Mouse (Mus musculus) hindbrain, embryonic 14.5 days (tissue): ENCODE data around the gene Rap1gap2. TPM values are rescaled to one million over a fixed set of nuclear protein-coding genes. Genes with fewer than 3 reads are reported as not detected.

ENCODE experiments used
- ATAC-seq: fragments of 200-750 bp; cut with Nextera tagmentation; 2 replicates; pipeline ENCODE4 v1.8.0; 2017; ENCODE audit warnings: moderate number of reproducible peaks, mild to moderate bottlenecking, moderate TSS enrichment, moderate library complexity; ENCODE audit not compliant: low FRiP score
- DNase-seq: peaks from one replicate; pipeline ENCODE4 v3.0.0-alpha.2; 2015; ENCODE audit warnings: low spot score
- H3K27ac ChIP-seq: fragments of 300-500 bp; sonication (generic); 2 replicates; pipeline ENCODE4 v1.5.1; 2014; ENCODE audit warnings: mild to moderate bottlenecking, moderate library complexity
- H3K27me3 ChIP-seq: fragments of 300-500 bp; sonication (generic); 2 replicates; pipeline ENCODE4 v1.6.1; 2014; ENCODE audit warnings: mild to moderate bottlenecking, low read length, mixed read lengths; ENCODE audit not compliant: control insufficient read depth, insufficient read depth
- H3K36me3 ChIP-seq: fragments of 300-500 bp; sonication (generic); replicated peaks from 2 replicates; pipeline ENCODE4 v1.6.1; 2014; ENCODE audit not compliant: control insufficient read depth, insufficient read depth
- H3K4me1 ChIP-seq: fragments of 300-500 bp; sonication (generic); replicated peaks from 2 replicates; pipeline ENCODE4 v1.6.1; 2014; ENCODE audit warnings: antibody characterized with exemption, low read length, mixed read lengths; ENCODE audit not compliant: control insufficient read depth, insufficient read depth
- H3K4me2 ChIP-seq: fragments of 300-500 bp; sonication (generic); replicated peaks from 2 replicates; pipeline ENCODE4 v1.6.1; 2014; ENCODE audit warnings: mild to moderate bottlenecking, moderate library complexity
- H3K4me3 ChIP-seq: fragments of 300-500 bp; sonication (generic); replicated peaks from 2 replicates; pipeline ENCODE4 v1.5.1; 2014; ENCODE audit warnings: mild to moderate bottlenecking, low read length
- H3K9ac ChIP-seq: fragments of 300-500 bp; sonication (generic); 2 replicates; pipeline ENCODE4 v1.6.1; 2014
- H3K9me3 ChIP-seq: fragments of 300-500 bp; sonication (generic); 2 replicates; pipeline ENCODE4 v1.6.1; 2016; ENCODE audit warnings: low read length; ENCODE audit not compliant: control insufficient read depth
- WGBS: fragments of 180-500 bp; shearing (Covaris S2); extraction: QIAGEN DNeasy Blood & Tissue Kit; methylation state at CpG from one replicate; pipeline ENCODE4 v1.1.7; 2014; 5-methylcytosine and 5-hydroxymethylcytosine counted together
- polyA plus RNA-seq: library from polyadenylated mRNA; unstranded; fragments of >200 nt; fragmentation: Nextera tagmentation; extraction: Ambion mirVana; gene quantifications from 2 replicates; pipeline ENCODE4 v1.2.1, GENCODE M21; 2014

The Rap1gap2 gene
- polyA plus RNA-seq, 1 experiment from 2014 or later, result 11.2 TPM

DNA sequence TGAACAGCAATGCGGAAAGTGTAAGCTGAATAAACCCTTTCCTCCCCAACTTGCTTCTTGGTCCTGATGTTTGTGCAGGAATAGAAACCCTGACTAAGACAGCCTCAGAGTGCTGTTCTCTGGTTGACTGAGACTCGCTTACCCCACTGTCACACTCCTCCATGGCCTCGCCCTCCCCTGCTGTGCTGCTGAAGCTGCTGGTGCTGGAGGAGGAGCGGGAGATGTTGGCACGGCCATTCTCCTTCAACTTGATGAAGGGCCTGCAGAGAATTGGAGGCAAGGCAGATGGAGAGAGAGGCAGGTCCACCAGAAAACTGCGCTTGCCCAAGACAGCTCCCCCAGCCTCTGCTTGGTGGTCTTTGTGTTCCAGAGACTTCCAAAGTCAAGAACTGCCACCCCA lies 217.8 kb downstream of the Rap1gap2 start:
- no peaks in the 10 kb centered on the region for H3K4me1 ChIP-seq
- DNase-seq, result no peak
- no peak overlapping the region for H3K4me2 ChIP-seq
- no peak overlapping the region for H3K4me3 ChIP-seq
- no peaks in the 10 kb centered on the region for H3K27me3 ChIP-seq
- H3K36me3 ChIP-seq, result peaks cover 16% of the 10 kb centered on the region; the same call in 1 of the 2 replicates
- no peaks in the 10 kb centered on the region for H3K9me3 ChIP-seq
- no peak overlapping the region for H3K27ac ChIP-seq
- no peak overlapping the region for H3K9ac ChIP-seq
- ATAC-seq, result no peak
- WGBS, result 77% methylated on average over 6 of the region's 6 CpGs

DNA sequence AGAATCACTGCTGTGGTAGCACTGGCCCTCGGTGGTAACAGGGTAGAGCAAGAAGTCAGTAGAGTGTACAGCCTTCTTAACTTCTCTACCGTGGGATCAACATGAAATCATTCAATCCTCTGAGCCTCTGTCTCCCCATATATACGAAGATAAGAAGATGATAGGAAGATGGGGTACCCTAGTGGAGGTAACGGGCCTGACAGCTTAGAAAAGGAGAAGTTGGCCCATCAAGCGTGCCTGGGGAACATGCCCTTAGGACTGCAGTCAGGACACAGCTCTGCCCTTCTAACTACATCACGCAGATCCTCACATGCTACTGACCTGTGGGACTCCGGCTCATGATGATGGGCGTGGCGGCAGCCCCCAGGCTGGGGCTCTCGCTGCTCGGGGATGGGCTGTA lies 218.8 kb downstream of the Rap1gap2 start:
- no peak for ATAC-seq
- 89% methylated on average over 11 of the region's 11 CpGs for WGBS
- H3K36me3 ChIP-seq, result peaks cover 20% of the 10 kb centered on the region; the same call in 1 of the 2 replicates
- H3K9me3 ChIP-seq, result no peaks in the 10 kb centered on the region
- H3K4me2 ChIP-seq, result no peak overlapping the region
- DNase-seq, result no peak
- no peak overlapping the region for H3K27ac ChIP-seq
- H3K4me1 ChIP-seq, result no peaks in the 10 kb centered on the region
- no peaks in the 10 kb centered on the region for H3K27me3 ChIP-seq
- no peak overlapping the region for H3K9ac ChIP-seq
- H3K4me3 ChIP-seq, result no peak overlapping the region

DNA sequence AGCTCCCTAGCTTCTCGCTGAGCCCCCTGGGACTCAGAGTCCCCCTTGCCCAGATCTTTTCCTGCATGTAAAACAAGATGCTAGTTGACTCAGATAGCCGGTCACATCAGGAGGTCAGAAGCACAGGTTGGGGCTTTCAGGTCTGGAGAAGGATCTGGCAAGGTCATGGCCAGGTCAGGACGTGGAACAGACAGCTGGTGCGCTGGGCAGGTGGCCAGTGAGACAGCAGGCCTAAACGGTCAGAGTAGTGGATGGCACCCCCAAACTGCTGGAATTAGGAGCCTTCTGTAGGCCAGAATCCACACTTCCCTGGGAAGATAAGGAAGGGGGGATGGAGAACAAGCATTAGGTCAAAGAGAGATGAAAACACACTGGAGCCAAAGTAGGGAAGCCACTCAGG lies 223.5 kb downstream of the Rap1gap2 start:
- ATAC-seq (no peak), DNase-seq (no peak)
- WGBS, result 86% methylated on average over 5 of the region's 5 CpGs
- H3K4me2 ChIP-seq, result no peak overlapping the region
- H3K4me1 ChIP-seq, result no peaks in the 10 kb centered on the region
- H3K9me3 ChIP-seq, result no peaks in the 10 kb centered on the region
- no peak overlapping the region for H3K4me3 ChIP-seq
- H3K27ac ChIP-seq, result no peak overlapping the region
- no peaks in the 10 kb centered on the region for H3K27me3 ChIP-seq
- H3K9ac ChIP-seq, result no peak overlapping the region
- H3K36me3 ChIP-seq, result peaks cover 29% of the 10 kb centered on the region; the same call in 1 of the 2 replicates

DNA sequence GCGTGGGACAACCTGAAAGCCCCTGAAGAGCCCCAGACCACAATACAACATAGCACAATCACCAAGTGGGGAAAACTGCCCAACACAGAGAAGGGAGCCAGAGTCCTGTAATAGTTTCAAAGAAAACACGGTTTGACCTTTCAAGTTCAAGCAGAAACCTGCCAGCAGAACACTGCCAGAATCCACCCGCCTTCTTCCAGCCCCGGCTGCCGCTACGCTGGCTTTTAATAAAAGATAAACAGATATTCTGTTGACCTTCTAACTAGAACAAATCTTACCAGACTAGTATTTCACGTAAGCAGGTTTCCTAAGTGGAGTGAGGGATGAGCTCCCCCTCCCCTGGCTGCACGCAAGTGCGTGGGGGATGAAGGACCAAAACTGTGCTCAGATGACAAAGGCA lies 225.0 kb downstream of the Rap1gap2 start:
- no peak for ATAC-seq
- no peak overlapping the region for H3K4me3 ChIP-seq
- no peak overlapping the region for H3K9ac ChIP-seq
- H3K36me3 ChIP-seq, result peaks cover 25% of the 10 kb centered on the region; the same call in 1 of the 2 replicates
- H3K9me3 ChIP-seq, result no peaks in the 10 kb centered on the region
- H3K27ac ChIP-seq, result no peak overlapping the region
- no peaks in the 10 kb centered on the region for H3K27me3 ChIP-seq
- no peaks in the 10 kb centered on the region for H3K4me1 ChIP-seq
- no peak for DNase-seq
- no peak overlapping the region for H3K4me2 ChIP-seq
- 85% methylated on average over 9 of the region's 9 CpGs for WGBS

DNA sequence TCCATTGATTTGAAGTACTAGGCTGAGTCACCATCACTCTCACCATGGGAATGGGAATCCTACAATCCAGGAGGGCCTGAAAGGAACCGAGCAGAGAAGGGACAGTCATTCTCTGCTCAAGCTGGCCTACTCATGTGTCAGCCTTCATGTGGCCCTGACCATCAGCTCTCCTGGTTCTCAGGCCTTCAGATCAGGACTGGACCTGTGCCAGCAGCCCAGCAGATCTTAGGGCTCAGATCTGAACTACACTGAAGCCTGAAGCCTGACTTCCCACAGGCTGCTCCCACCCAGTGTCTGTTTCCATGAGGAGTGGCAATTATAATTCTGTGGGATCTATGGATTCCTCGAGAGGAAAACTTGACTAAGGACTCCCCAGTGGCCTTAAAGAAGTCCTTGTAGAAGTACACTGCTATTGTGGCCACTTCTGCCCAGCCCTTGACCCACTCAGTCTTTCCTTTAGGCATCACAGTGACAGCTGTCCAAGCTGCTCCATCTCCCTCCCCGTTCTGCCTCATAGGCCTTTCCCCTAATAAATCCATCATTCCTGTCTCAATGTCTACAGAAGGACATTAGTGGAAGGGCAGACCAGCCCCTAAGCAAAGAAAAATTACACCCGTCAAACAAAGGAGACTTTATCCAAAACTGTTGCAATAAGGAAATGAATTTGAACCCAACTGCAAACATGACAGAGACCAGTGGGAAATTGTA lies 231.4 kb downstream of the Rap1gap2 start:
- H3K36me3 ChIP-seq, result no peaks in the 10 kb centered on the region
- H3K4me2 ChIP-seq, result no peak overlapping the region
- no peak for ATAC-seq
- H3K27ac ChIP-seq, result no peak overlapping the region
- 72% methylated on average over 4 of the region's 4 CpGs for WGBS
- H3K9ac ChIP-seq, result no peak overlapping the region
- no peak for DNase-seq
- H3K9me3 ChIP-seq, result no peaks in the 10 kb centered on the region
- H3K27me3 ChIP-seq, result no peaks in the 10 kb centered on the region
- no peaks in the 10 kb centered on the region for H3K4me1 ChIP-seq
- no peak overlapping the region for H3K4me3 ChIP-seq

DNA sequence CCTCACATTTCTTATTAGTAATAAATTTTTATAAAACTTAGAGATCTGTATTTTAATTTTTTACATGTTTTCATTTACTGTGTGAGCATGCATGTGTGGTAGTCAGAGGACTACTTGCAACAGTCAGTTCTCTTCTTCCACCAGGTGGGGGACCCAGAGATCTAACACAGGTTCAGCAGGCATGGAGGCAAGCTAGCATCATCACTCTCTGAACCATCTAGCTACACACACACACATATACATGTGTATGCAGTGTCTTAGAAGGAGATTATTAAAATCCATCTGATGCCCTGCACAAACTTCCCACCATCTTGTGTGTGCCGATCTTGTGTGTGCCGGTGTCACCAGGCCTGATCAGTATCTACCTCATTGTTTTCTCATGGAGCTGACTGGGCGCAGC lies 233.9 kb downstream of the Rap1gap2 start:
- peak; percentile 78 for DNase-seq
- peak; percentile 86 for ATAC-seq
- WGBS, result 67% methylated on average over 3 of the region's 3 CpGs
- Histone ChIP-seq H3K4me2 (no peak overlapping the region), H3K27ac (no peak overlapping the region), H3K27me3 (no peaks in the 10 kb centered on the region; the same call in 1 of the 2 replicates), H3K9ac (no peak overlapping the region), H3K9me3 (no peaks in the 10 kb centered on the region), H3K4me1 (no peaks in the 10 kb centered on the region), H3K36me3 (no peaks in the 10 kb centered on the region), H3K4me3 (no peak overlapping the region)

DNA sequence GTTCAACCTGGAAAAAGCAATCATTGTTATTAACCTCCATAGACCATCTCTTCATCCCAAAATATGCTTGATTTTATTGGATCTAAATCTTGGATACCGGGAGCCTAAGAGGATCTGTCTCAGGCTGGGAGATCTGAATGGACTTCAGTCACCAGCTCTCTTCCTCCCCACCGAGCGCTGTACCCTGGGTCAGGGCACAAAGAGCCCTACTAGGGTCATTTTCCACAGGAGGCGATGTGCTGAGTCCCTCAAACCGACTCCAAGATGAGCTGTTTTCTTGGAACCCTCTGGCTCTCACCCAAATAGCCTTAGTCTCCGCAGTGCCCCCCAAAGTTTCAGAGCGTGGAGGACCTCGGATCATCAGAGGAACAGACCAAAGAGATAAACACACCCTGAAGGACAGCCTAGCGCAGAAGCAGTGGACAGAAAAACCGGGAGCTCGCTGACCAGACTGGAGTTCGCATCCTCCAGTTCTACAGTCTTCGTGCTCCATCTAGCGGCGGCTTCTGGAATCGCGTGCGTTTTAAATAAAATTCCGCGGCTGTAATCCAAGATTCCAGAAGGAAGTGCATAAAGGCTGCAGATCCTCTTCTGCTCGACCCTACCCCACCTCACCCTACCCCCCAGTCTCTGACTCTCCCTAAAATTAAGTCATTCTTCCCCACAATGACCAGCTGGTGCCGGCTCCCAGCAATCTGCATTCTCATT lies 239.2 kb downstream of the Rap1gap2 start:
- Histone ChIP-seq H3K9ac (no peak overlapping the region), H3K4me2 (no peak overlapping the region; the same call in 1 of the 2 replicates), H3K4me1 (no peaks in the 10 kb centered on the region), H3K4me3 (no peak overlapping the region), H3K27me3 (peaks cover 6% of the 10 kb centered on the region), H3K9me3 (no peaks in the 10 kb centered on the region), H3K27ac (no peak overlapping the region), H3K36me3 (no peaks in the 10 kb centered on the region)
- ATAC-seq (peak; percentile 64; the same call in 1 of the 2 replicates), DNase-seq (peak; percentile 96)
- WGBS, result 10% methylated on average over 22 of the region's 22 CpGs

DNA sequence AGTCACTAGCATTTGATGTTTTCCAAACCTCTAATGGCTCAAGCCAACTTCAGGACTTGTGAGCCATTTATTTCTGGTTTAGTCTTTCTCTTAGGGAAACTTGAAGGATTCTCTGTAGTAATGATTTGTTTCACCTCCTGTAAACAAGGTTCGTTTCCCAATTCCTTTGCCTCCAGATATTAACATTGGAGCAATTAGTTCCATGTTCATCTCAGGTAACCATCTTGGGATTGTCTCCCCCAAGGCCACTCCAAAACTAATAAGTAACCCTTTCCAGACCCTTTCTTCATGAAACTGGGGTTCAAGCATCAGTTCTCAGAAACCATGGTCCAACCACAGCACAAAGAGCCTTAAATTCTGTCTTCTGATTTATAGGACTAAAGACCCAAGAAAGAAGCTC lies 248.9 kb downstream of the Rap1gap2 start, which contains the start of gene Olfr412:
TSS of gene Olfr412 (plus strand) at position 301 of the 400 bp plus-strand sequence.
- no peak within 1 kb of the TSS for H3K27ac ChIP-seq
- no peak within 1 kb of the TSS for H3K4me3 ChIP-seq
- H3K36me3 ChIP-seq, result no peaks in the 10 kb centered on the region
- H3K27me3 ChIP-seq, result no peaks in the 10 kb centered on the region
- H3K9me3 ChIP-seq, result peaks cover 5% of the 10 kb centered on the region; the same call in 1 of the 2 replicates
- ATAC-seq (no peak), DNase-seq (no peak)
- H3K9ac ChIP-seq, result no peak within 1 kb of the TSS
- WGBS, result 72% methylated on average over 1 of the region's 1 CpGs
- no peak within 1 kb of the TSS for H3K4me2 ChIP-seq
- no peaks in the 10 kb centered on the region for H3K4me1 ChIP-seq

DNA sequence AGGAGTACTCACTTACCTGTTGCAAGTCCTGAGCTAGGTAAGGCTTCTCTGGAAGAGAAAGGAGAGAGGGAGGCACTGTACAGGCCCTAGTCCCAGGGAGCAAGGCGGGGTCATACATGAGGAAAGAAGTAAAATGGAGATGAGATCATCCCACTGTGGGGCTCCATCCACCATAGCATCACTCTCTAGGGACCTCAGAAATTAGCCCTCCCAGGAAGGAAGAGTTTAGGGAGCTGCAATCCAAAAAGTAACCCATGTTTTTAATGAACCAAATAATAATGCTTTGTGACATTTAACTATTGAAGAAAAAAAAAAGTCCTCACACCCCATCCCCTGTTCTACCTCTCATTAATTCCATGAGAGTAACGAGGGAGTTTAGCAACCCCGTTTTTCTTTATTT lies 258.2 kb downstream of the Rap1gap2 start, which contains the start of gene Olfr411:
TSS of gene Olfr411 (minus strand) at position 101 of the 400 bp plus-strand sequence.
- no peaks in the 10 kb centered on the region for H3K4me1 ChIP-seq
- H3K4me2 ChIP-seq, result no peak within 1 kb of the TSS
- no peaks in the 10 kb centered on the region for H3K36me3 ChIP-seq
- H3K9me3 ChIP-seq, result peaks cover 6% of the 10 kb centered on the region; the same call in 1 of the 2 replicates
- DNase-seq, result no peak
- H3K4me3 ChIP-seq, result no peak within 1 kb of the TSS
- WGBS, result 93% methylated on average over 3 of the region's 3 CpGs
- ATAC-seq, result no peak
- no peak within 1 kb of the TSS for H3K9ac ChIP-seq
- no peak within 1 kb of the TSS for H3K27ac ChIP-seq
- H3K27me3 ChIP-seq, result no peaks in the 10 kb centered on the region
